Mouse (Mus musculus) CH12F3 (cell line): ENCODE results near the gene Zfp143.
"Not testable (repeated sequence)": the region's sequence is repeated elsewhere in the genome, so short reads cannot be mapped to it uniquely, and the experiment has no call there.

Source experiments
- in situ Hi-C: fragments of 300-500 bp; cut with MboI; formaldehyde crosslinking; loops from 2 replicates; pipeline ENCODE4 v1.14.3; 2020; ENCODE audit warnings: low sequenced_read_pairs

Gene Zfp143

DNA sequence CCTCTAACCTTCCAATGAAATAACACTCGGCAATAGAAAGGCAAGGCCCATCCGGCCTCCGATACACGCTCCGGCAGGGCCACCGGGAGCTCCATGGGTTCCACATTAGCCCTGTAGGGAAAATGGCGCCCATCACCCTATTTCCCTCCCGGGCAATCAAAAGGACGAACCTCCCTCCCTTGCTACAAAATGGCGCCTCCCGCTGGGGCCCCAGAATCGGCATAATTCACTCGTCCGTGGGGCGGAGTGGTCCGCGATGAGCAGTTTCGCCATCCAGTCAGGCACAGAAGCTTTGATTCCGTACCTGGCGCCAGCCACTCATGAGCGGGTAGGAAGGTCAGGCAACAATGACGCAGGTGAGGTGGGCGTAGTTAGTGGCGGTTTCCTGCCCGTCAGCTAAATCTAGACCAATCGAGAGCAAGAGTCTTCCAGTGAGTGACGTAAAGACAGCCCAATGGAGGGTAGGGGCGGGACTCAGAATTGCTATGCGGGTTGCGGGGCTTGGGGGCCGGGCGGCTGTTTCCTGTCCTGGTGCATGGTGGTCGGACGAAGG lies at the start of gene Zfp143:
Zfp143 (plus strand) TSS at position 19 of the 553 bp plus-strand sequence.
- in situ Hi-C loops, result no loop called here

GRCm38 (mm10) chr7:110011417-110011816 lies 49.6 kb upstream of the Zfp143 start:
- in situ Hi-C loops, result no loop called here

- in situ Hi-C loops, result no loop called here
Observed at GRCm38 (mm10) chr7:110014272-110014671, 46.7 kb upstream of the Zfp143 start.

DNA sequence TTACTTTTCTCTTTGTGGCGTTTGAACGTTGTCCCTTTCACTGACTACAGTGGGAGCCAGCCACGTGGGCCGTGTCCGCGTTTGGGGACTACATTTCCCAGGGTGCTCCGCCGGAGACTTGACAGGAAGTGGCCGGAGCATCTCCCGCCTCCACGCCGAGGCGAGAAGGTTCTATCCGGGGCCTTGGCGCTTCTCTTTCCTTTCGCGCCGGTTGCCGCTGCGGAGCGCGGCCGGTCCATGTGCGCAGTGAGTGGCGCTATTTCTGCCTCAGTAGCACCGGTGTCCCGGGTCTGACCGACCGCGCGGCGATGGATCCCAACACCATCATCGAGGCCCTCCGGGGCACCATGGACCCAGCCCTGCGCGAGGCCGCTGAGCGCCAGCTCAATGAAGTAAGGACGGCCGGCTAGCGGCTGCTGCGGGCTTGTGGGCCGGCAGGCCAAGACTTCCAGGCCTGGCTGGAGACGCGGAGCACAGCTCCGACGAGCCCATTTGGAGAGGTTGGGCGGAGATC lies 42.8 kb upstream of the Zfp143 start, which contains the start of gene Ipo7:
Ipo7 (plus strand) TSS at position 158 of the 514 bp plus-strand sequence.
- in situ Hi-C loops, result no loop called here

GRCm38 (mm10) chr7:110018631-110019482 lies 42.2 kb upstream of the Zfp143 start:
- in situ Hi-C loops, result no loop called here

DNA sequence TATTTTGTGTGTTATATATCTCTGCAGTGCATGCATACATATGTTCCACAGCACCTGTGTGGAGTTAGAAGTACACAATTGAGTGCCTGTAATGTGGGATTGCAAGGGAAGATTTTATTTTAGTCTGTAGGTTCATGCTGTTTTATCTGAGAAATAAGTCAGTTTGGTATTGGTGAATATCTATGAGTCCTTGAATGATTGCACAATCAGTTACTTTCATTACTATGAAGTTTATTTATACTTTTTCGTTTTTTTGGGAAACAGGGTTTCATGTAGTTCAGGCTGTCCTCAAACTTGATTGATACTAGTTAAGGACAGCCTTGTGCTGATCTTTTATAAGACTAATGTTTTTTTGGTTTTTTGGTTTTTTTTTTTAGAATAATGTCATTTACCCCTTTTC lies 37.5 kb upstream of the Zfp143 start:
- in situ Hi-C loops, result no loop called here

- in situ Hi-C loops, result no loop called here
Observed at GRCm38 (mm10) chr7:110026594-110026993, 34.4 kb upstream of the Zfp143 start.

DNA sequence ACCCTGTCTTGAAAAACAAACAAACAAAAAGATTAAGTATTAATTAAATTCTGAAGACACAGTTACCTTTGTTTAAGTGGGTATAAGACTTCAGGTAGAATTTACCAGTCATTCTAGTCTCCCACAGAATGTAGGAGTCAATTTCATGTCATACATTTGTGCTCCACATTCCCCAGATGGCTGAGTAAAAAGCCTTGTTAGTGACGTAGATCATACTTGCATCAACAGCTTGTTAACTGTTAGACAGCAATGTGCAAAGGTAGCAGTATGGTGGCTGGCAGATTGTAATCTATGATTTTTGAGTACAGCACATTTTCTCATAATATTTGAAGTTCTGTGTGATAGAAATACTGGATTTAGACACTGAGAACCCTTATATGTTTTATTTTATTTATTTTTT lies 32.2 kb upstream of the Zfp143 start:
- in situ Hi-C loops, result no loop called here

DNA sequence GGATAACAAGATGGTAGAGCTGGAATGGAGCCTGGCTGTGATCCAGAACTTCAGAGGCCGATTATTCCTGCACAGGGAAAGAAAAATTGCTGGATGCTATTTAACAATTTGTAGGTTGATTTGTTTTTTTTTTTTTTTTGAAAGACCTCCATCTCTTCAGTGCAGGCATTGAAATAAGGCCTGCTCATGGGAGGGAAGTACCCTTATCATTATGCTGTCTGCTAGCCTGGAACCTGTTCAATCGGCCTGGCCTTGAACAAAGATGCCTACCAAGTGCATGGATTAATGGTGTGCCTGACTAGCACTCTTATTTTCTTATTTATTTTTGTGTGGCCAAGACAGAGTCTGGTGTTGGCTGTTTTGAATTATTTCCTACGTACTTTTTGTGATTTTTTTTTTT lies 30.7 kb upstream of the Zfp143 start:
- in situ Hi-C loops, result no loop called here

GRCm38 (mm10) chr7:110057723-110058122 lies 3.3 kb upstream of the Zfp143 start:
- in situ Hi-C loops, result not testable (repeated sequence)

DNA sequence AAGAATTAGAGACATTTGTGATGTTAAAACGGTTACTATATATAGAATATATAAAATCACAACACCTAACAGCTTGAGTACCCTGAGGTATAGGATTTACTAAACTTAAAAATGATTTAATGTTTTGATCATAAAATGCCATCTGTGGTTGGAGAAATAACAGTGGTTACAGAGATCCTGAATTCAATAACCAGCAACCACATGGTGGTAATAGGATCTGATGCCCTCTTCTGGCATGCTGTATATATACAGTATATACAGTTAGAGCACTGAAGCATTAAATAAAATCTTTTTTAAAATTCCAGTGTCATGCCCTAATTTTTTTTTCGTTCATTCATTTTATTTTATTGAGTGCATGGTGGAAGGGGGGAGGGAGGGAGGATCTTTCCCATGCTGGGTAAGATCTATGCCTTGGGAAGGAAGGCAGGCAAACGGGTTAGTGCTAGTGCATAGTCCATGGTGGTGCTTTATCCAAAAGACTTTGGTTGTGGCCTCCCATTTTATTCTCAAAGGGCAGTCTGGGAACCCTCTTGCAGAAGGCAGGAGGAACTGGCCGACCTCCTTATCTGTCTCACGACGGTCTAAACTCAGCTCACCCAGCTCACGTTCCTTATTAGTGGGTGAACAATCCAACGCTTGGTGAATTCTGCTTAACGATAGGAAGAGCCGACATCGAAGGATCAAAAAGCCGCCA lies 1.8 kb upstream of the Zfp143 start:
- in situ Hi-C loops, result no loop called here

DNA sequence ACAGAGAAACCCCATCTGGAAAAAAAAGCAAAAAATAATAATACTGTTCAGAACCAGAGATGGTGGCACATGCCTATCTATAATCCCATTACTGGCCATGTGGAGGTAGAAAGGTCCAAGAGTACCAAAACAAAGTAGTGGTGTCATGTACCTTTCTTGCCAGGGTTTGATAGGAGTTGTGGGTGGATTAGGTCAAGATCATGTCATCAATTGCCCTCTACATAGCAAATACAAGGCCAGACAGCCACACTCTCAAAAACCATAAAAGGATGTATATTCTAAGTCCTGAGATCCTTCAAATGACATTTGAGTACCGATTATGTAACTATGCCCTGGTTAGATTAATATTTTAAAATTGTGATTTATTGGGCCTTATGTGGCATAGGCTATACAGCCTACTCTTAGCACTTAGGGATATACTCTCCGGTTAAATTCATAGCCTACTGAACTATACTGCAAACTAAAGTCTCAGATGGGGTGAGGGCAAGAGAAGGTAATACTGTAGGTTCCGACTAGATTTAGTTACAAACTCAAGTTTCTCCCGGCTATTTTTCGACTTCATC lies 830 bp upstream of the Zfp143 start:
- in situ Hi-C loops, result no loop called here

GRCm38 (mm10) chr7:110060669-110061198 lies 283 bp upstream of the Zfp143 start:
- in situ Hi-C loops, result no loop called here

DNA sequence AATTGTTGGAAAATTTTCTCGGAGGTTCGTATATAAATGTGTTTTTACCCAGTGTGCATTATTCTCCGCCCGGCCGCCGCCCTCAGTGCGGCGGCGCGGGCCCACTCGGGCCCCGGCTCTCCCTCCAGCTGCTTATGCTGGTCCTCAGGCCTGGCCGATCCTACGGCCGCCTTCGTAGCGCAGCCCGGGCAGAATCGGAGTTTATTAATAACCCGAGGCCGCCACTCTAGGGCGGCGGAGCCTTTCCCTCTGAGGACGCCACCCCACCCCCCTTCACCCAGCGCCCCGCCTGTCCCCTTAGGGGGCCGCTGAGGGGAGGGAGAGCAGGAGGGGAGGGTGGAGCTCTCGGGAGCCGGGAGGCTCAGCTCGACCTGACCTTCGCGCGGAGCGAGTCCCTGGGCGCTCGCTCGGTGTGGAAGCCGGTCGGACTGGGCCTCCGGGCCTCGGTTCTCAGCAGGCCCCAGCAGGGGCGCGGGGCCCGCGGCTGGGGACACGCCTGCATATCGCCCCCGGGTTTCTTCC lies 796 bp downstream of the Zfp143 start:
- in situ Hi-C loops, result no loop called here

DNA sequence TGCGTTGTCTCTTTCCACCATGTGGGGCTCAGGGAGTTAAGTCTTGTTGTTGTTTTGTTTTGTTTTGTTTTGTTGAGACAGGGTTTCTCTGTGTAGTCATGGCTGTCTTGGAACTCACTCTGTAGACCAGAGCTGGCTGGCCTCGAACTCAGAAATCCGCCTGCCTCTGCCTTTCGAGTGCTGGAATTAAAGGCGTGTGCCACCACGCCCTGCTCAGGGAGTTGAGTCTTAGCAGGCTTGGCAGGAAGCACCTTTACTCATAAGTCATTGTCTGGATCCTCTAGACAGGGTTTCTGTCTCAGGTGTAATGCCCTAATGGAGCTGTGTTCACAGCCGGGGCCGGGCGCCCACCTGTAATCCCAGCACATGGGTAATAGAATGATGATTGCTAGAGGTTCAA lies 2.7 kb downstream of the Zfp143 start:
- in situ Hi-C loops, result no loop called here

- in situ Hi-C loops, result no loop called here
Observed at GRCm38 (mm10) chr7:110069070-110069469, 8.1 kb downstream of the Zfp143 start.

GRCm38 (mm10) chr7:110078168-110078567 lies 17.2 kb downstream of the Zfp143 start:
- in situ Hi-C loops, result no loop called here

DNA sequence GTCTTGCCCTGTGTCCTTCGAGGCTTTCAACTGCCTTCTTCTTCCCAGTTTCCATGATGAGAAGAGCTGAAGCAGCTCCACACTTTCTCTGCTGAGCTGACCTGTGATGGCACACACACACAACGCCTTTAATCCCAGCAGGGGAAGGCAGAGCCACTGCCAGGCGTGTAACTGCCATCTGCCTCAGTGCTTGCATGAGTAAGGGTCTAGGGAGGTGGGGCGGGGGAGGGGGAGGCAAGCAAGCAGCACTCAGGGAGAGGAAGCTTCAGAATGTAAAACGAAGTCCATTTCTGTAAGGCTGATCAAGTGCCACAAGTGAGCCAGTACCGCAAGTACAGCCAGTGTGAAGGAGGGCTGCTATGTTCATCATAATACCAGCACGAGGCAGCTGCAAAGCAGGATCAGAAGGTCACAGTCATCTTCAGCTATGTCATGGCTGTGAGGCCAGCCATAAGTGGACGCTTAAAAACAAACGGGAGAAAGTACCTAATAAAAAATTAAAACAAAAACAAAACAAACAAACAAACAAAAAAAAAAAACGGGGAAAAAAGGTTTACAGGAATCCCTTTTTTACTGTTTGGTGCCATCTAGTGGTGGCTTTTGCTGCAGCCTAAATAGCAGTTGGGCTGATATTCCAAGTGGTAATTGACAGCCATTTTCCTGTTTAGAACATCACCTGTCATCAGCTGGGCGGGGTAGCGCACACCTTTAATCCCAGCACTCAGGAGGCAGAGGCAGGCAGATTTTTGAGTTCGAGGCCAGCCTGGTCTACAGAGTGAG lies 22.6 kb downstream of the Zfp143 start:
- in situ Hi-C loops, result no loop called here

DNA sequence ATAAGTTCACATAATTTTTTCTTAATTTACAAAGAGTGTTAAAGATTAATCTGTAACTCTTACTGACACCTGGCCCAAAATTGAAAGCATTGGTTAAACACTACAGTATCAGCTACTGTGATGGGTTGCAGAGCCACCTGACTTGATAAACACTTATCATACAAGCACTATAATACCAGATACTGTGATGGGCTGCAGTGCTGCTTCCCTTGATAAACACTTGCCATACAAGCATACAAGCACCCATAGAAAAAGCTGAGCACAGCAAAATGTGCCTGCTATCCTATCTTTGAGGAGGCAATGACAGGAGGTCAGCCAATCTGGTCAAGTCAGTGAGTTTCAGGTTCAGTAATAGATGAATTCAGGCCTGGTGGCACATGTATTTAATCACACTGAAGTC lies 24.2 kb downstream of the Zfp143 start:
- in situ Hi-C loops, result no loop called here

GRCm38 (mm10) chr7:110087914-110088313 lies 26.9 kb downstream of the Zfp143 start:
- in situ Hi-C loops, result no loop called here
